Mouse (Mus musculus) limb, embryonic 13.5 days (tissue): ENCODE data around the gene Eif4a2. TPM values are rescaled to one million over a fixed set of nuclear protein-coding genes. Genes with fewer than 3 reads are reported as not detected.
"Not testable (repeated sequence)": the region's sequence is repeated elsewhere in the genome, so short reads cannot be mapped to it uniquely, and the experiment has no call there.

Source experiments
- ATAC-seq: fragments of 200-750 bp; cut with Nextera tagmentation; 2 replicates; pipeline ENCODE4 v1.8.0; 2017; ENCODE audit warnings: low read depth, moderate number of reproducible peaks, moderate TSS enrichment; ENCODE audit not compliant: low FRiP score
- H3K27ac ChIP-seq: fragments of 300-500 bp; sonication (generic); 2 replicates; pipeline ENCODE4 v1.5.1; 2015; ENCODE audit warnings: inconsistent platforms, mild to moderate bottlenecking, moderate library complexity
- H3K27me3 ChIP-seq: fragments of 300-500 bp; sonication (generic); 2 replicates; pipeline ENCODE4 v1.6.1; 2015; ENCODE audit warnings: mild to moderate bottlenecking, inconsistent platforms
- H3K36me3 ChIP-seq: fragments of 300-500 bp; sonication (generic); 2 replicates; pipeline ENCODE4 v1.6.1; 2015; ENCODE audit warnings: inconsistent platforms, mild to moderate bottlenecking, moderate library complexity
- H3K4me1 ChIP-seq: fragments of 300-500 bp; sonication (generic); 2 replicates; pipeline ENCODE4 v1.6.1; 2015; ENCODE audit warnings: inconsistent platforms
- H3K4me2 ChIP-seq: fragments of 300-500 bp; sonication (generic); replicated peaks from 2 replicates; pipeline ENCODE4 v1.6.1; 2015; ENCODE audit warnings: inconsistent platforms, mild to moderate bottlenecking, moderate library complexity
- H3K4me3 ChIP-seq: fragments of 300-500 bp; sonication (generic); 2 replicates; pipeline ENCODE4 v1.5.1; 2015; ENCODE audit warnings: moderate library complexity, mild to moderate bottlenecking, inconsistent platforms
- H3K9ac ChIP-seq: fragments of 300-500 bp; sonication (generic); 2 replicates; pipeline ENCODE4 v1.6.1; 2015; ENCODE audit warnings: mild to moderate bottlenecking, inconsistent platforms
- H3K9me3 ChIP-seq: fragments of 300-500 bp; sonication (generic); 2 replicates; pipeline ENCODE4 v1.6.1; 2016; ENCODE audit warnings: inconsistent platforms
- WGBS: fragments of 180-500 bp; shearing (Covaris S2); methylation state at CpG from one replicate; pipeline ENCODE4 v1.1.7; 2015; 5-methylcytosine and 5-hydroxymethylcytosine counted together
- polyA plus RNA-seq: library from polyadenylated mRNA; unstranded; fragments of >200 nt; fragmentation: Nextera tagmentation; extraction: Ambion mirVana; gene quantifications from 2 replicates; pipeline ENCODE4 v1.2.1, GENCODE M21; 2015

The Eif4a2 gene
- polyA plus RNA-seq = 249 and 265 TPM in 2 replicates

- Histone ChIP-seq H3K9me3 (no peaks in the 10 kb centered on the region), H3K27ac (peak within 1 kb of the TSS; percentile 97), H3K27me3 (no peaks in the 10 kb centered on the region), H3K9ac (peak within 1 kb of the TSS; percentile 100), H3K4me1 (peaks cover 28% of the 10 kb centered on the region), H3K4me2 (peak within 1 kb of the TSS; percentile 83), H3K4me3 (peak within 1 kb of the TSS; percentile 99), H3K36me3 (peaks cover 38% of the 10 kb centered on the region)
- under 1% methylated on average over 71 of the region's 71 CpGs for WGBS
- ATAC-seq = peak; percentile 89
Measured at GRCm38 (mm10) chr16:23107231-23107942, at the start of gene Eif4a2. TSS of gene Eif4a2 (plus strand) at chr16:23107444.

- not testable (repeated sequence) for H3K27ac ChIP-seq, ATAC-seq
Measured at GRCm38 (mm10) chr16:23057668-23058447, 49.4 kb upstream of the Eif4a2 start, which contains the start of gene Kng1. TSS of gene Kng1 (plus strand) at chr16:23057865.

GRCm38 (mm10) chr16:23059630-23060029, 47.6 kb upstream of the Eif4a2 start:
- 69% methylated on average over 4 of the region's 4 CpGs for whole genome bisulfite sequencing
- H3K9ac ChIP-seq, H3K9me3 ChIP-seq, ATAC-seq, H3K36me3 ChIP-seq, H3K4me1 ChIP-seq, H3K4me2 ChIP-seq, H3K4me3 ChIP-seq, H3K27ac ChIP-seq, H3K27me3 ChIP-seq: not testable (repeated sequence)

More at GRCm38 (mm10) chr16:23057668-23058447, 49.4 kb upstream of the Eif4a2 start, which contains the start of gene Kng1:
- not testable (repeated sequence) for H3K4me3 ChIP-seq, H3K27me3 ChIP-seq, H3K36me3 ChIP-seq, H3K9me3 ChIP-seq, H3K4me1 ChIP-seq, H3K4me2 ChIP-seq, H3K9ac ChIP-seq
- WGBS = 75% methylated on average over 1 of the region's 1 CpGs

GRCm38 (mm10) chr16:23060781-23061325, 46.4 kb upstream of the Eif4a2 start:
- not testable (repeated sequence) for H3K27ac ChIP-seq, H3K9me3 ChIP-seq, H3K9ac ChIP-seq, H3K4me3 ChIP-seq, H3K27me3 ChIP-seq, H3K4me2 ChIP-seq, ATAC-seq, H3K4me1 ChIP-seq, H3K36me3 ChIP-seq
- WGBS = 83% methylated on average over 5 of the region's 5 CpGs

GRCm38 (mm10) chr16:23077516-23077915, 29.7 kb upstream of the Eif4a2 start:
- H3K4me3 ChIP-seq, H3K4me1 ChIP-seq, H3K36me3 ChIP-seq, H3K4me2 ChIP-seq, H3K27me3 ChIP-seq, H3K9ac ChIP-seq, H3K9me3 ChIP-seq, H3K27ac ChIP-seq, ATAC-seq: not testable (repeated sequence)
- WGBS = 88% methylated on average over 6 of the region's 6 CpGs

- WGBS = 81% methylated on average over 8 of the region's 8 CpGs
- H3K36me3 ChIP-seq, H3K4me1 ChIP-seq, H3K27me3 ChIP-seq, H3K4me3 ChIP-seq, H3K9me3 ChIP-seq, H3K9ac ChIP-seq, H3K4me2 ChIP-seq, H3K27ac ChIP-seq, ATAC-seq: not testable (repeated sequence)
Measured at GRCm38 (mm10) chr16:23087159-23087558, 20.1 kb upstream of the Eif4a2 start.

GRCm38 (mm10) chr16:23087712-23088111, 19.5 kb upstream of the Eif4a2 start:
- H3K27me3 ChIP-seq, H3K4me1 ChIP-seq, H3K9ac ChIP-seq, ATAC-seq, H3K4me2 ChIP-seq, H3K9me3 ChIP-seq, H3K36me3 ChIP-seq, H3K4me3 ChIP-seq, H3K27ac ChIP-seq: not testable (repeated sequence)
- WGBS = 54% methylated on average over 4 of the region's 4 CpGs

GRCm38 (mm10) chr16:23088491-23088890, 18.8 kb upstream of the Eif4a2 start:
- not testable (repeated sequence) for H3K4me3 ChIP-seq, H3K9ac ChIP-seq, H3K36me3 ChIP-seq, H3K9me3 ChIP-seq, H3K27me3 ChIP-seq, ATAC-seq, H3K4me1 ChIP-seq, H3K27ac ChIP-seq, H3K4me2 ChIP-seq
- WGBS = 87% methylated on average over 1 of the region's 1 CpGs

GRCm38 (mm10) chr16:23091345-23091744, 15.9 kb upstream of the Eif4a2 start:
- not testable (repeated sequence) for ATAC-seq, H3K27me3 ChIP-seq, H3K36me3 ChIP-seq, H3K9ac ChIP-seq, H3K9me3 ChIP-seq, H3K4me3 ChIP-seq, H3K27ac ChIP-seq, H3K4me2 ChIP-seq, H3K4me1 ChIP-seq

- no peaks in the 10 kb centered on the region for H3K27me3 ChIP-seq
- no peak overlapping the region for H3K4me2 ChIP-seq
- no peaks in the 10 kb centered on the region for H3K36me3 ChIP-seq
- no peak for ATAC-seq
- H3K4me3 ChIP-seq = no peak overlapping the region
- no peaks in the 10 kb centered on the region for H3K4me1 ChIP-seq
- no peak overlapping the region for H3K27ac ChIP-seq
- WGBS = 80% methylated on average over 13 of the region's 13 CpGs
- H3K9me3 ChIP-seq = no peaks in the 10 kb centered on the region
- H3K9ac ChIP-seq = no peak overlapping the region
Measured at GRCm38 (mm10) chr16:23093321-23093953, 13.8 kb upstream of the Eif4a2 start.

GRCm38 (mm10) chr16:23094136-23094535, 13.1 kb upstream of the Eif4a2 start:
- no peaks in the 10 kb centered on the region for H3K9me3 ChIP-seq
- H3K27ac ChIP-seq = no peak overlapping the region
- H3K4me2 ChIP-seq = no peak overlapping the region
- no peaks in the 10 kb centered on the region for H3K27me3 ChIP-seq
- ATAC-seq = no peak
- no peak overlapping the region for H3K4me3 ChIP-seq
- H3K36me3 ChIP-seq = no peaks in the 10 kb centered on the region
- WGBS = 91% methylated on average over 6 of the region's 6 CpGs
- no peaks in the 10 kb centered on the region for H3K4me1 ChIP-seq
- H3K9ac ChIP-seq = no peak overlapping the region

- not testable (repeated sequence) for H3K36me3 ChIP-seq, H3K4me1 ChIP-seq, H3K4me2 ChIP-seq, H3K9ac ChIP-seq, H3K9me3 ChIP-seq, H3K4me3 ChIP-seq, H3K27ac ChIP-seq, H3K27me3 ChIP-seq, ATAC-seq
- WGBS = 91% methylated on average over 5 of the region's 5 CpGs
Measured at GRCm38 (mm10) chr16:23095581-23095980, 11.7 kb upstream of the Eif4a2 start.
